Mouse (Mus musculus) E14TG2a.4 (cell line): ENCODE data around the gene Ddx60.

Experiments
- CTCF ChIP-seq: conservative IDR thresholded peaks from 2 replicates; pipeline ENCODE4 v1.5.1; 2014; ENCODE audit warnings: low read length
- NANOG ChIP-seq: IDR thresholded peaks from 2 replicates; pipeline ENCODE4 v1.6.1; 2014; ENCODE audit warnings: borderline replicate concordance, low read length, mixed read lengths
- POU5F1 ChIP-seq: IDR thresholded peaks from 2 replicates; pipeline ENCODE4 v1.6.1; 2014; ENCODE audit warnings: low read length, borderline replicate concordance

DNA sequence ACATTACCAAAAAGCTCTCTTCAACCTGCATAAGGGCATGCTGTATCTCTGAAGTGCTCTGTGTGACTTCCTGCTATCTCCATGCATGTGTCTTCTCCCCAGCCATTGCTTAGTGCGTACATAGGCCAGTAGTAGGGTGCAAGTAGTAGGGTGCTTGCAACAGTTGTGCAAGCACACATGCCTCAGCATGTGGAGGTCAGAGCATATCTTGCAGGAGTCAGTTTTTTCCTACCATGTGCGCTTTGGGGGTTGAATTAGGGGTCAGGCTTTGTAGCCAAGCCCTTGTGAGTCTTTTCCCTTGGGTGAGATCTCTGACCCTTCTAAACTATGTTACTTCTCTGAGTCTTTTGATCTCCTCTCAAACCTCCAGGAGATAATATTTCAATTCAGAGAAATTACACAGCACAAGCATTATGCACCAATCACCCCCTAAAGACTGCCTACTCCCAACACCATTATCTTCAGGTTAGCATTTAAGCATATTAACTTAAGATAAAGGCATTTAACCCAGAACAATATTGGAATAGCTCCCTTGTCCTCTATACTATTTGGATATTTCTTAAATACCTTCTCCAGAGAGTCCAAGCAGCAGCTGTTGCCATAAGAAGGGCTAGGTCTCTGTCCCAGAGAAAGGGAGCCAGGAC, 8.6 kb upstream of the Ddx60 start:
- TF ChIP-seq CTCF: no peak
- TF ChIP-seq NANOG: no peak
- TF ChIP-seq POU5F1: no peak
